Mouse (Mus musculus) frontal cortex, postnatal 36 days (tissue): ENCODE measurements around the gene Twist2.

Source experiments
- DNase-seq, 2 experiments: peaks; one replicate each; pipeline ENCODE4 v3.0.0; 2022; ENCODE audit warnings: low spot score in 2 of 2

Twist2 gene

DNA sequence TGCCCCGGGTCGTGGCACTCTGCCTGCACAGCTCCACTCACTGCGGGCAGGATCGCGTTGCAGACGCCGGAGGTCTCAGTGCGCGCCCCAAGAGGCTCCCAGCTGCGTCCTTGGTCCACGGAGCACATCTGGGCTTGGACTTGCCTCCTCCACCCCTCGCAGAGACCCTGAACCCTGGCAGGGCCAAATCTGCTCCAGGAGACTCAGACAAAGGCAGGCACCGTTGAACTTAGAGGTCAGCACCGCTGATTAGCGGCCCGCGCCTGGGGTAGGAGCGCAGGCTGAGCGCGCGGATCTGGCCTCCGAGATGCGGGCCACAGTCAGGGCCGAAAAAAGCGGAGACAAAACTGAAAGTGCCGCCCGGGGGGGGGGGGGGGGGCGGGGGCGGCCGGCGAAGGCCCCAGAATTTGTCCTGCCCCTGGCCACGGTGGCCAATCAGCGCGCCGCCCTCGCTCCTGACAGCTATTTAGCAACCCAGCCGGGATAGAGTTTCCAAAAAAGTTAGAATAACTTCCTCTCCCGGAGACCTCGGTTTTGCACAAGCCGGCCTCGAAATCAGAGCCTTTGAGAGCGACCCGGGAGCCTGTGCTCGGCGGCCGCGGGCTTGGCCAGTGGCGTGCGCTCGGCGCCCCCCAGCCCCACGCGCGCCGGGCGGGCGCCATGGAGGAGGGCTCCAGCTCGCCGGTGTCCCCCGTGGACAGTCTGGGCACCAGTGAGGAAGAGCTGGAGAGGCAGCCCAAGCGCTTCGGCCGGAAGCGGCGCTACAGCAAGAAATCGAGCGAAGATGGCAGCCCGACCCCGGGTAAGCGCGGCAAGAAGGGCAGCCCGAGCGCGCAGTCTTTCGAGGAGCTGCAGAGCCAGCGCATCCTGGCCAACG is at the start of gene Twist2:
Gene Twist2, plus strand, starts transcription at position 495 of the 877 bp plus-strand sequence.
- DNase-seq = peak in 1 of 2 experiments; percentile 38

DNA sequence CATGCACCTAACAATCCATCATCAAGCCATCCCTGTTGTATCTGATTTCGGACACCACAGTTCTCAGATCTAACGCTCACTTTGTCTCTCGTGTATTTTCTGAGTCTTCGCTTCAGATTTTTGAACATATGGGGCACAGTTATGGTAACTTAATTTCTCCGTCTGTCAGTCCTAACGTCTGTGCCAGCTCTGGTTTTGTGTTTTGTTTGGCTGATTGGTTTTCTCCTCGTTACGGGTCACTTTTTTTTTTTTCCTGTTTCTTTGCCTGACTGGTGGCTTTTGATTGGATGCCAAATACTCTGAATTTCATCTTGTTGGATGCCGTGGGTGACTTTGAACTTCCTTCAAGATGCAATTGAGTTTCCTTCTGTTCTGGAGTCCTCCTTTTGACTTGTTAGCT is 48.3 kb upstream of the Twist2 start:
- no peak for DNase-seq

DNA sequence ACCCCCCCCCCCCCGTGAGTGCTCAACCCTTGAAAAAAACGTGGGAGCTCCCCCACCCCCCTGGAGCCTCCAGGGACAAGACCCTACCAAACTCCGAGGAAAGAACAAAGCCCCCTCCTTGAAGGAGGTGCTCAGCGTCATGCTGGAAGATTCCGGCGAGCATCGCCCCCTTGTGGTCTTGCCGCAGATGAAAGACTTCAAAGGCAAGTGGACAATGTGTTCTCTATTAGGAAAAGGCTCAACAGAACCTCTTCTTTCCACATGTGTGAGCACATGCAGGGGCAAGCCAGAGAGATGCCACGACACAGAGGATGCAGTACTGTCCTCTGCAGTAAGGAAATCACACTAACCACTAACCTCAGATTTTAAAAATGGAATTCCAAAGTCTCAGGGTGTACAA is 46.2 kb upstream of the Twist2 start:
- peak; percentile 61 to 80 for DNase-seq

DNA sequence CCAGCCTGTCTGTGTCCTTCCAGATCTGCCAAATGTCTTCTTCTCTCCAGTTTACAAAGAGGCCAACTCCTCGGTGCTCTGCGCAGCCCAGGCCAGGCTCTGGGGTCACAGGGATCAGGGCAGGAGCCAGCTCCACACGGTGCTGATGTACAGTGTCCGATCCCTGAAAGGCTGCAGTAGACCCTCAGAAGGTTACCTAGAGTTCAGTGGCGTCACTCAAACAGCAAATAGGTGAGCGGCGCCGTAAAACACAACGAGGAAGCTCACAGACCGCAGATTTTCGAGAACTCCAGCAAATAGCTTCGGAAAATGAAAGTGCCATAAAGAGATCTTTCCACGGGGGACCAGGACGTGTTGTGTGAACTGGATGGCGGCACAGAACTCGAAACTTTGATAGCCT is 44.0 kb upstream of the Twist2 start:
- no peak for DNase-seq

DNA sequence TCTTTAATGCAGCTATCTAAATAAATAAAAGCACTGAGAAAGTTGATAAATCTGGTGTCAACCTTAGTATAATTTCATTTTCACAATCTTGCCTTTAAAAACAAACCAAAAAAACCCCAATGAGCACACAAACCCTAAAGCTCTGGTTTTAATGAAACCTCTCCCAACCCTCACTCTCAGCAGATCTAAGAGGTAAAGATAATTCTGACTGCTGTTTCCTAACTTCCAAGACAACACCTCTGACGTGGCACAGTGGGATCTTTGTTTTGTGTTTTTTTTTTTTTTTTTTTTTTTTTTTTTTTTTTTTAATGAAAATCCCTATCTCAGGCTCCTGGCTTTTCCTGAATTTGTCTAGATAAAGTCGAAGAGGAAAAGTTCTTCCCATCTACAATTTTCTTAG is 43.1 kb upstream of the Twist2 start:
- no peak for DNase-seq

DNA sequence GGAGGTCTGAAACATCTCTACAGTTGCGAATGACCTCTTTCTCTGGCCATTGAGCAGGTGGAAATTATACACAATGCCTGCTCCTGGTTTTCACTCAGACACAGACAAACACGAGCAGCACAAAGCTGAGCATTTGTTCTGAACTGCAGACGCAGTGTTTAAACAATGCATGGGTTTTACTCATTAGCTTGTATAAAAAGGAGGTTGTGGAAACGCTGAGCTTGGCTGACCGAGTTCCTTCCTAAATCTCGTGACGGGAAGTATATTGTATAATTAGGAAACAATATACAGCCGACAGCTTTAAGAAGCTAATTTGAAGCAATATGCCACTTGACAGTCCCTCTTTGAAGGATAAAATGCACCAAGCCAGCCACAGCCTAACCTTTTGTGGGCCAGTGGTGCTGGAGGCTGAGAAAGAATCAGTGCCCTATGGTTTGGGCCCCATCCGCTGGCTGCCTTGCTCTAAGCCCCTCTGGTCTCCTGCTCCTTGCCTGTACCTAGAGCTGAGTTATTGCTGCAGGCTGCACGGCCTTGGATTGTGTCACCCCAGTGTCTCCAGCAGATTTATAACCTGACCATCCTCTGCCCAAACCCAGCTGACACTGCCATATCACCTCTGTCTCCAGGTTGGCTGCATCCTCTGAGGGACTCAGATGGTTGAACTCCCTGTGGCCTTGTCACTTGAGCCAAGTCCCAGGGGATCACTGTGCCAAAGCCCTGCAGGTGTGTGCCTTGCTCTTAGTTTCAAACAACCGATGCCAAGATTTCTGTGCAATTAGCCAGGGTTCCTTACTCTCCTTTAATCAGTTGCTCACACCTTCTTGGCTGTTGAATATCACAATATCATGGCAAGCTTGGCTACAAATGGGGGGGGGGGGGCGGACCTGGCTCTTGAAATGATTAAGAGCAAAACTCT is 42.4 kb upstream of the Twist2 start:
- no peak for DNase-seq

DNA sequence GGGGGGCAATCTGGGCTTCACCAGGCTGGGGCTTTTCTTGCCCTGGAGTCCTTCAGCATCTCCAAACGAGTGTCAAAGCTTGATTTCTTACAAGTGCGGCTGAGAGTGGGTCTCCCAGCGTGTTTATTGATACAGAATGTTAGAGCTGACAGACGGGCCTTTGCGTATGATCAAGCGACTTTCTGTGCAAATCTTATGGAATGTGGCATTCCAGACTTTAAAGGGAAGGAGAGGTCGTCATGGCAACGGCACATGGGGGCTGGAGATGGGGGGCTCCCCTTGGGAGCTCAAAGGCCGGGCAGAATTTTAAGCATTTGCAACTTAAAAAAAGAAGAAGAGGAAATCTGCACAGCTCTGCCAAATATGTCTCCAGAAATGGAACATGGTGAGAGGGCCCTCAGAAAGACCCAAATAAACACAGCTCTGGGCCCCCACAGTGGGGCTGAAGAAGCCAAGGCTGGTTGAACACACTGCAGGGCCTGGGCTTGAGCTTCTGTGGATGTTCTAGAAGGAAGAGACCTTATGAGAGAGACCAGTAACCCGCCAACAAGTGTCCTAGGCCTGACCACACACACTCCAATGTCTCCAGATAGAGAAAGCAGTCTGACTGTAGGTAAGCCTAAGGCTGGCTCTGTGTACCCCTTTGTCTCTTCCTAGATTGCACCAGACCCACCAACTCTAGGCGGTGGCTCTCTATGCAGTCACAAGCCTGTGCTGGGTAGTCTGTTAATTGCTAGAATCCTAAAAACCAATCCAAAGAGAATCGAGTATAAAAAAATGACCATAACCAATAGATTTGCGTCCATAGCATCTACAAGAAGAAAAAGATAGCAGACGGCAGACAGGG is 40.9 kb upstream of the Twist2 start:
- peak; percentile 11 to 15 for DNase-seq

DNA sequence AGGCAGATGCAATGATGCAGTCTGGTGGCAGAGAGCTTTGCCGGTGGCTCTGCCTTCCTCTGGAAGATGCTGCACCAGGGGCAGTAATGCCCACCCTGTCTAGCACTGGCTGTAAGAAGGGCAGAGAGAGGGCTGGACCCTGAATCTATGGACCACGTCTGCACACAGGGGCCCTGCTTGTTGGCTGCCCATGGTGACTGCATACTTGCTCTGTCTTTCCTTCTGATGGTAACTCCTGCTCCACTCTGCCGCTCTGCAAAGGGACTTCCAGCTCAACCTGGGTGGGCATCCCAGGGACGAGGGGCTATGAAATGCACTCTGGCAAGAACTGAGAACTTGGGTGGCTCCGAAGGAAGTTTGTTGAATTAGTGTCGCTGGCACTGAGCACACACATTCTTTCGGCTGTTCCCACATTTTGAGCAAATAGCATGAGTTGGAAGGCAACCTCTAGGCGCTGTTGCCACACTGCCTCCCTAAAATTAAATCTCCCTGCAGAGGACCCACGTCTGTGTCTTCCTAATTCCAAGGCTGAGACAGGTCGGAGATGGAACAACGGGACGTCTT is 38.7 kb upstream of the Twist2 start:
- DNase-seq = no peak

DNA sequence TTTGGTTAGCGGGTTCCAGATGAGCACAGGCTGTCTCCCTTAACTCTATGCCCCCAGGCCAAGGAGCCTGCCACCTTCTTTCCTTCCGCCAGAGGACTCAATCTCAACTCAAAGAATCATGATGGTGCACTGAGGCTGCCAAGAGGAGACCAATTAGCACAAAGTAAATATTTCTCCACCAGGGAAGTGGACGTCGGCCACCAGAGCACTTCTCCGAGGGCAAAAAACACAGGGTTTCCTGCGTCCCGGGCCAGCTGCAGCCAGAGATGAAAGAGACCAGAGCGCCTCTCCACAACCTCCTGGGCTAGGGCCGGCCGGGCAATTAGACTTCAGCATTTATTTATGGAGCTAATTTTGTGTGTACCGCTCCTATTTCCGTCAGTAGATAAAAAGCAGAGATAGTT is 31.0 kb upstream of the Twist2 start:
- DNase-seq = no peak

DNA sequence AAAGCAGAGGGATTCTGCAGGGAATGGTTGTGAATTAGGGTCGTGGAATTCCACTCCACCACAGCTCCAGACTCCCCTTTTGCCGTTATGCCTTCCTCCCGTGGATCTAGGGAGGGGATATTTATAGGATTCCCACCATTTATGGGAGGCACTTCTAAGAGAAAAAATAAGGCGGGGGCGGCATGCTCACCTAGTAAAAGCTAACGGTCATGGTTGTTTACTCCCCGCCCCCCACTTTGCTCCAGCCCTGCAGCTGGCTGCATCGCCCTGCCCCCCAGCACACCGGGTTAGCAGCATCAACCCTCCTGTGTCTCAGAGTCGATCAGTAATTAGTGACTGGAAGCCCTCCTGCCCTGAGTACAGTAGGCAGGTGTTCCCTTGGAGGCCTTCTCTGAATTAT is 30.6 kb upstream of the Twist2 start:
- no peak for DNase-seq

DNA sequence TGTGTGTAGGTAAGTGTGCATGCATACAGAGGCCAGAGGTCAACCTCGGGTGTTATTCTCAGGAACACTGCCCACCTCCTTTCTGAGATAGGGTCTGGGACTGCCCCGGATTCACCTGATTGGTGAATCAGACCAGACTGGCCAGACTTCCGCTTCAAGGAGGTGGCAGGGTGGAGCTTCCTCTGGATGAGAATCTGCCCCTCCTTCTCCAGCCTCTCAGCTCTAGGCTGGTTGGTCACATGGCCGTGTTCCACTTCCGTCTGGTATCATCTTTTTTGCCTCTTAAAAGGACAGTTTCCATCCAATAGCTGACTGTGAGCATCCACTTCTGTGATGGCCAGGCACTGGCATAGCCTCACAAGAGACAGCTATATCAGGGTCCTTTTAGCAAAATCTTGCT is 24.3 kb upstream of the Twist2 start:
- DNase-seq = no peak

DNA sequence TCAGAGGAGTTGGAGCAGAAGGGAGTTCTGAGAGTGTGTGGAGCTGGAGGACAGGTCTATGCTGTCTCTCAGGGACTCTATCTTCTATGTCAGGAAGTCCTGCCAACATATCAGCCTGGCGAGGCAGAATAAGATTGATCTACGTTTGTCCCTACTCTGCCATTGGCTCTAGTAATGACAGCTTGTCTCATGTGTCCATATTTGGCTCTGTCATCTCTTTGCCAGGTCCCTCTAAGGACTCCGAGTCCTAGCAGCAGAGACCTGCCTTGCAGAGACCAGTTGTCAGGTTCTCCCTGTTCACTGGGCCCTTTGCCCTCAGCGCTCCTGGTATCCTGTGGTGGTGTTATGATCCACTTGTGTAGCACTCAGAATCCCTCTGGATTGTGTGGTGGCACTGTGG is 21.4 kb upstream of the Twist2 start:
- no peak for DNase-seq

DNA sequence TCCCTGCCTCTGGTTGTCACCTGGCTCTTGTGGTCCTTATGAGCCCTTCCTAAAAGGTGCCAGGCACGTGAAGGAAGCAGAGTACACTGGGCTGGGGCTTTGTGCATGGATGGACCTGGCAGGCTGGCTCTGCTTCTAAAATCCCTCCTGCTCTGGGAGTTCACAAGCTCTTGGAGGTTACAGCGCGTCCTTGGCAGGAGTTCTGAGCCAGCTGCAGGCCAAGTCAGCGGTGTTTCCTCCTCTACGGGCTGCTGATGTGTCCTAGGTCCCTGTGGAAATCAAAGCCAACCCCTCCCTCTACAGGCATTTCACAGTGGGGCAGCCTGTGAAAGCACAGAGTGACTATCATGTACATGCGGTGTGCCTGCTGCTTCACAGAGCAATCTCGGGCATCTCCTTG is 20.1 kb upstream of the Twist2 start:
- DNase-seq = no peak

DNA sequence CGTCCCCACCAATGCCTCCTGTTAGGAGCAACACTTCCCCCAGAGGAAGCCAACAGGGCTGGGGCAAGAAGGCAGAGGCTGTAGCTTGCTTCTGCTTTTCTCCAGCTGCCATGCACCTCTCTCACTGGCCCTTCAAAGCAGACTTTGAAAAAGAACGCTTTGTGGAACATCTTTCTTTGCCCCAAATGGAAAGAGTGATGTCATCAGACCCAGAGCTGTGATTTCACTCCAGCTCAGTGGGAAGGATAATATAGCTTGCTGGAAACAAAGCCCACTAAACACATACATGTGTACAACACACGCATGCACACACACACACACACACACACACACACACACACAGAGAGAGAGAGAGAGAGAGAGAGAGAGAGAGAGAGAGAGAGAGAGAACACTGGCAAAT is 17.1 kb upstream of the Twist2 start:
- no peak for DNase-seq

DNA sequence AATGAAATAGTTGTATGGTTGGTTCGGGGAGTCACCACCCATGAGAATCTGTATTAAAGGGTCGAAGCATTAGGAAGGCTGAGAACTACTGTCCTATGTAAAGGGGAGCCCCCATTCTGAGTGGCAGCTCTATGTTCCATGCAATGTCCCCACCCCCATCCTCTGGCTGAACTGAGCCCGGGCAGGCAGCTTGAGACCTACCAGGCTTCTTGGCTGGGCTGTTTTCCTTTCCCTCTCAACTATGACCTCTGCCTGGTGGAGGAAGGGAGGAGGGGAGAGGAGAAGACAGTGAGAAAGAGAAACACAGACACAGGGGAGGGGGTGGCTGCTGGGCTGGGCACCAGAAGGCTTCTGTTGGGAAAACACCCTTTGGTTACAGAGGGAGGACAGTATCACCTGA is 1.9 kb upstream of the Twist2 start:
- DNase-seq = no peak

DNA sequence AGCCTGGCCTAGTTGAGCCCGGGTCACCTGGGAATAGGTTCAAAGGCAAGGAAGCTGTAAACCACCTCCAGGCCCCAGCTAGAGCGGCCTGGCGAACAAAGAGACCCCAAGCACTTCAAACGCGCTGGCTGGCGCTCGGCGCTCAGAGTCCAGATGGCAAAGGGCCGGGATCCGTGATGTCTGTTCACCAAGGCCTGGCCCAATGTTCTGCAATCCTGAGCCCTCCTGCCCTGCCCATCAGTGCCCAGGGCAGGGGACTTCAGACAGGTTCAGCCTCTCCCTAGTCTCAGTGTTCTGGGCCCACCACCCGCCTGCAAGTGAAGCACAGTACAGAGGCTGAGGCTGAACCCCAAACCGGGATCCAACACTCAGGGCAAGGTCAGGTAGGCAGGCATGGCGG is 913 bp upstream of the Twist2 start:
- no peak for DNase-seq

DNA sequence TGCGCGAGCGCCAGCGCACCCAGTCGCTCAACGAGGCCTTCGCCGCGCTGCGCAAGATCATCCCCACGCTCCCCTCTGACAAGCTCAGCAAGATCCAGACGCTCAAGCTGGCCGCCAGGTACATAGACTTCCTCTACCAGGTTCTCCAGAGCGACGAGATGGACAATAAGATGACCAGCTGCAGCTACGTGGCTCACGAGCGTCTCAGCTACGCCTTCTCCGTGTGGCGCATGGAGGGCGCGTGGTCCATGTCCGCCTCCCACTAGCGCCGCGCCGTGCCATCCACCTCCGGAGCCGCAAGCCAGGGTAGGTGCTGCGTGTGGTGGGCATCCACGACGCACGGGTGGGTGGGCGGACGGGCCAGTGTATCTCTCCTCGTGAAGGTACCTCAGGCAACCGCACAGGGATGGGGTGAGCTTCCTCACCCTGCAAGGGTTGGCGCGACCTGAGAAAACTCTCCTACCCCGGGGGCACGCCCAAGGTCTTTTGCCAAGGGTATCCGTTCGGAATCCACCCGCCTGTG is 644 bp downstream of the Twist2 start:
- peak; percentile 35 to 51 for DNase-seq

DNA sequence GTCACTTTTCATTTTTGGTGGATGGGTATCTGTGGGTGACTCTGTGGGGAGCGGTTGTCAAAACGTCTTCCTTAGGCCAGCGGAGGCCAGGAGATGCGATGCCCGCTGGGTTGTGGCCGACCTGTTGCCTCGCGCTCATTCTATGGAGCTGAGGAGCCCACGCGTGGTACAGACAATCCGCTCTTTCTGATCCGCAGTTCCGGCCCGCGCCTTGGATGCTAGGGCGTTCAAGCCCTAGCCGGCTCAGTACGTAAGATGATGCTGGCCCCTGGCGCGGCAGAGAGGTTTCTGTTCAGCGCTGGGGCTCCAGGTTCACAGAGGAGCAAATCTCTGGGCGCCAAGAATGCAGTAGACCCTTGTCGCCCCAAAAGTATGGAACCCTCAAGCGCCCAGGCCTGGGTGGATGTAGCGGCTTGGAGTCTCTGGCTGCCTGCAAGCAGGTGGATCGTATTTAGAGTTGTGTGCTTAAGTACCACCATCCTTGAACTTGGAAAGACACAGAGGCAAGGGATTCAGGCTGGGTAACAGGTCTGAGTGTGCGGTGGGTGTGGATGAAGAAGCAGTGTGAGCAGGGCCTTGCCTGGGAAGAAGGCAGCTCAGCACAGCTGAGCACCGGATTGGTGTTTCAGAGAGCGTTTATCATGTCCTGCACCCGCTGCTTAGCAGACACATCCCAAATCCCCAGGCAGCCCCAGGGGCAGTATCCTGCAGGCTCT is 1.3 kb downstream of the Twist2 start:
- DNase-seq = no peak

DNA sequence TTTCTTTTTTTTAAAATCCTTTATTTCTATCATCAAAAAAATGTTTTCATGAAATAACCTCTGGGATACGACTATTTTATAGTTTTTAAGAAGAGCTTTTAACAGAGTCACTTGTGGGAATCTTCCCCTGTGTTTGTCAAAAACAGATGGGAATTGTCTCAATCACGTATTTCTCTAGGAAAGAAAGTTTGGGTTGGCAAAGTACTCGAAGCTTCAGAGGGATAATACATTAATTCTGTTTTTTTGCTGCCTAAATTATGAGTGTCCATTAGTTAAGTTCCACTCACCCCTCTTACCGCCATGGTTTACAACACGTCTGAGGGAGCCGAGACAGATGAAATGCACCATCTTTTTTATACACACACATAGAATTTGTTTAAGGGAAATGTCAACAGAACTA is 2.2 kb downstream of the Twist2 start:
- DNase-seq = no peak

DNA sequence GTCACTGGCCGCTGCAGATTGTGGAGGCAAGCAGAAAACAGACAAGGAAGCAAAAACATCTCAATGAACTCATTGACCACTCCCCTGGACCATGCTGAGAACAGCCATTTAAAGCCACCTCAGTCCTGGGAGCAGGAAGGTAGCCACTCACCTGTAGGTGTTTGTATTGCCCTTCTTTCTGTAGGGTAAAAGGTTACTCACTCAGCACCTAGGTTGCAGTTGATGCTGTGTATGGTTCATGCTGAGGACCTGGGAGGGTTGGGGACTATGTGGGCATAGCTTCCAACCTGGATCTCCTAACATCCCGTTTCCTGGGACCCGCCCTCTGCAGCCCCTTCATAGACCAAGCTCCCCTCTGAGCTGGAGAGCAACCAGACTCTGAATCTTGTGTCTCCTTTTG is 14.8 kb downstream of the Twist2 start:
- DNase-seq = no peak

DNA sequence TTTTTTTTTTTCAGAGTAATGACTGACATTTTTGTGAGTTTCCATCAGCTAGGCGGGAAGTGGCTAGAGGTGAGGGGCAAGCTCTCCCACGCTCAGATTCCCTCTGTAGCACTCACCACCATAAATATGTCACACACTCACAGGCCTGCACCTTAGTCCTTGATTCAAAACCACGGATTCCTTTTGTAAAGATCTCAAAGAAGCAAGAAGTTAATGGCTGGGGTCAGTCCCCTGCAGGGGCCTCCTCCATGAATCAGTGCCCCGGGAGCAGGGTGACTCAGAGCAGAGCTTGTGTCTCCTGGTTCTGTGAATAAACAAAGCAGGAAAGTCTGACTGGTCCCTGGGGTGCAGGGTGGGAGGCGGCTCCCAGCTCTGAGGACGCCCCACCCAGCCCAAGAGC is 15.3 kb downstream of the Twist2 start:
- DNase-seq = no peak
